Mouse (Mus musculus) heart, postnatal 25 days (tissue): ENCODE data around the gene Rps2. TPM values are rescaled to one million over a fixed set of nuclear protein-coding genes. Genes with fewer than 3 reads are reported as not detected.

Source experiments
- DNase-seq: peaks from one replicate; pipeline ENCODE4 v3.0.0; 2022; ENCODE audit warnings: low spot score
- intact Hi-C: fragments of 180-260 bp; cut with DNase I; formaldehyde crosslinking; loops from one replicate; pipeline ENCODE4 v1.15.1; 2025
- total RNA-seq, 2 experiments: library from RNA; stranded (reverse); gene quantifications; 2 replicates each; pipeline ENCODE4 v1.2.3; 2021

Gene Rps2
- total RNA-seq, 2 experiments from 2014 or later = 745 to 758 TPM

- no peak for DNase-seq
- intact Hi-C loops = no loop called here
Measured at GRCm38 (mm10) chr17:24752415-24753394, 34.8 kb downstream of the Rps2 start, which contains the start of gene Hs3st6. TSS of gene Hs3st6 (plus strand) at chr17:24752988.

GRCm38 (mm10) chr17:24757394-24757793, 39.5 kb downstream of the Rps2 start:
- no peak for DNase-seq
- intact Hi-C loops = no loop called here

GRCm38 (mm10) chr17:24761121-24761520, 43.2 kb downstream of the Rps2 start:
- intact Hi-C loops = no loop called here
- no peak for DNase-seq

- intact Hi-C loops = no loop called here
- DNase-seq = no peak
Measured at GRCm38 (mm10) chr17:24765016-24765905, 47.3 kb downstream of the Rps2 start.

GRCm38 (mm10) chr17:24766266-24766875, 48.5 kb downstream of the Rps2 start:
- no peak for DNase-seq
- intact Hi-C loops = no loop called here

- intact Hi-C loops = no loop called here
- no peak for DNase-seq
Measured at GRCm38 (mm10) chr17:24769146-24769545, 51.2 kb downstream of the Rps2 start.

Other genes with a start within 250 kb of the Rps2 start
- gene E4f1, start 247.8 kb upstream of the Rps2 start, total RNA-seq = 10 to 100 TPM; 11.1 to 11.4 TPM
- 10 to 100 TPM; 42.3 to 43.3 TPM for gene Pgp, start 247.7 kb upstream of the Rps2 start, total RNA-seq
- not detected for gene Bricd5, start 244.2 kb upstream of the Rps2 start, total RNA-seq
- gene Mlst8, start 239.0 kb upstream of the Rps2 start, total RNA-seq = 10 to 100 TPM in 1 of 2 experiments, 1 to 10 TPM in 1; 9.4 to 11.3 TPM
- under 1 TPM; 0.14 to 0.39 TPM for gene Caskin1, start 229.5 kb upstream of the Rps2 start, total RNA-seq
- gene Traf7, start 190.2 kb upstream of the Rps2 start, total RNA-seq = 10 to 100 TPM; 43.6 to 54.1 TPM
- gene Rab26, start 183.9 kb upstream of the Rps2 start, total RNA-seq = not detected
- gene Pkd1, start 168.3 kb upstream of the Rps2 start, total RNA-seq = 10 to 100 TPM; 41.2 to 50.6 TPM
- 100 to 1,000 TPM in 1 of 2 experiments, 10 to 100 TPM in 1; 93.9 to 101 TPM for gene Tsc2, start 85.5 kb upstream of the Rps2 start, total RNA-seq
- gene Nthl1, start 85.4 kb upstream of the Rps2 start, total RNA-seq = 1 to 10 TPM; 2.8 to 3.4 TPM
- 100 to 1,000 TPM in 1 of 2 experiments, 10 to 100 TPM in 1; 96.0 to 135 TPM for gene Slc9a3r2, start 67.8 kb upstream of the Rps2 start, total RNA-seq
- not detected for gene Npw, start 59.7 kb upstream of the Rps2 start, total RNA-seq
- 10 to 100 TPM; 17.5 to 17.9 TPM for gene Zfp598, start 48.4 kb upstream of the Rps2 start, total RNA-seq
- not detected for gene Syngr3, start 28.2 kb upstream of the Rps2 start, total RNA-seq
- 10 to 100 TPM; 21.9 to 22.1 TPM for gene Gfer, start 22.0 kb upstream of the Rps2 start, total RNA-seq
- under 1 TPM; 0.50 to 0.55 TPM for gene Noxo1, start 21.9 kb upstream of the Rps2 start, total RNA-seq
- gene Tbl3, start 10.5 kb upstream of the Rps2 start, total RNA-seq = 10 to 100 TPM; 16.0 to 16.9 TPM
- gene Rnf151, start 53 bp upstream of the Rps2 start, total RNA-seq = not detected
- gene Ndufb10, start 6.4 kb downstream of the Rps2 start, total RNA-seq = 1,000 to 10,000 TPM; 1,080 to 1,118 TPM
- 100 to 1,000 TPM; 375 to 390 TPM for gene Rpl3l, start 9.7 kb downstream of the Rps2 start, total RNA-seq
- gene Msrb1, start 18.5 kb downstream of the Rps2 start, total RNA-seq = 100 to 1,000 TPM; 191 to 194 TPM
- not detected for gene Hs3st6, start 34.9 kb downstream of the Rps2 start, total RNA-seq
- gene Meiob, start 86.2 kb downstream of the Rps2 start, total RNA-seq = not detected
- gene Hagh, start 122.0 kb downstream of the Rps2 start, total RNA-seq = 100 to 1,000 TPM in 1 of 2 experiments, 10 to 100 TPM in 1; 97.1 to 108 TPM
- 10 to 100 TPM; 88.1 to 88.6 TPM for gene Fahd1, start 132.2 kb downstream of the Rps2 start, total RNA-seq
- 1 to 10 TPM; 6.9 TPM for gene Igfals, start 147.9 kb downstream of the Rps2 start, total RNA-seq
- 10 to 100 TPM; 18.2 to 19.4 TPM for gene Nubp2, start 168.2 kb downstream of the Rps2 start, total RNA-seq
- gene Spsb3, start 168.5 kb downstream of the Rps2 start, total RNA-seq = 10 to 100 TPM; 33.4 to 36.3 TPM
- 10 to 100 TPM; 17.8 to 19.9 TPM for gene Eme2, start 177.0 kb downstream of the Rps2 start, total RNA-seq
- gene Mrps34, start 177.0 kb downstream of the Rps2 start, total RNA-seq = 100 to 1,000 TPM; 110 to 111 TPM
- 10 to 100 TPM; 33.9 to 35.6 TPM for gene Nme3, start 178.4 kb downstream of the Rps2 start, total RNA-seq
- gene Mapk8ip3, start 218.9 kb downstream of the Rps2 start, total RNA-seq = 10 to 100 TPM; 65.1 to 70.2 TPM
- 1 to 10 TPM; 8.4 to 8.6 TPM for gene Jpt2, start 242.6 kb downstream of the Rps2 start, total RNA-seq